Mouse (Mus musculus) hindbrain, postnatal 0 days (tissue): ENCODE data around the gene Frmd4b. TPM values are rescaled to one million over a fixed set of nuclear protein-coding genes. Genes with fewer than 3 reads are reported as not detected.

ENCODE experiments used
- ATAC-seq: fragments of 200-750 bp; cut with Nextera tagmentation; 2 replicates; pipeline ENCODE4 v1.8.0; 2017; ENCODE audit warnings: mild to moderate bottlenecking, moderate TSS enrichment, moderate library complexity
- DNase-seq: peaks from one replicate; pipeline ENCODE4 v3.0.0-alpha.2; 2015; ENCODE audit warnings: low spot score
- H3K27ac ChIP-seq: fragments of 300-500 bp; sonication (generic); 2 replicates; pipeline ENCODE4 v1.5.1; 2014; ENCODE audit warnings: mild to moderate bottlenecking
- H3K27me3 ChIP-seq: fragments of 300-500 bp; sonication (generic); 2 replicates; pipeline ENCODE4 v1.6.1; 2014; ENCODE audit warnings: low read length, mixed read lengths; ENCODE audit not compliant: insufficient read depth
- H3K36me3 ChIP-seq: fragments of 300-500 bp; sonication (generic); 2 replicates; pipeline ENCODE4 v1.6.1; 2014; ENCODE audit warnings: low read length, mixed read lengths; ENCODE audit not compliant: insufficient read depth
- H3K4me1 ChIP-seq: fragments of 300-500 bp; sonication (generic); 2 replicates; pipeline ENCODE4 v1.6.1; 2014; ENCODE audit warnings: antibody characterized with exemption, low read length, mixed read lengths; ENCODE audit not compliant: insufficient read depth
- H3K4me2 ChIP-seq: fragments of 300-500 bp; sonication (generic); 2 replicates; pipeline ENCODE4 v1.6.1; 2014; ENCODE audit warnings: low read depth, mild to moderate bottlenecking, low read length, moderate library complexity, mixed read lengths
- H3K4me3 ChIP-seq: fragments of 300-500 bp; sonication (generic); 2 replicates; pipeline ENCODE4 v1.5.1; 2014; ENCODE audit warnings: low read length
- H3K9ac ChIP-seq: fragments of 300-500 bp; sonication (generic); replicated peaks from 2 replicates; pipeline ENCODE4 v1.6.1; 2014; ENCODE audit warnings: mild to moderate bottlenecking, low read length, moderate library complexity, mixed read lengths
- H3K9me3 ChIP-seq: fragments of 300-500 bp; sonication (generic); 2 replicates; pipeline ENCODE4 v1.6.1; 2016; ENCODE audit warnings: low read length, mixed read lengths
- CTCF ChIP-seq: IDR thresholded peaks from 2 replicates; pipeline ENCODE4 v1.5.1; 2016; ENCODE audit warnings: antibody characterized with exemption, control low read depth, low read depth
- WGBS: fragments of 180-500 bp; shearing (Covaris S2); extraction: QIAGEN DNeasy Blood & Tissue Kit; methylation state at CpG from one replicate; pipeline ENCODE4 v1.1.7; 2014; 5-methylcytosine and 5-hydroxymethylcytosine counted together
- polyA plus RNA-seq: library from polyadenylated mRNA; unstranded; fragments of >200 nt; fragmentation: Nextera tagmentation; extraction: Ambion mirVana; gene quantifications from 2 replicates; pipeline ENCODE4 v1.2.1, GENCODE M21; 2015
- total RNA-seq: library from RNA; depleted of rRNA; stranded (reverse); fragments of >200 nt; gene quantifications from 2 replicates; pipeline ENCODE4 v1.2.3, GENCODE M21; 2014

The Frmd4b gene
- total and polyA plus RNA-seq, 2 experiments from 2014 or later, result 12.6 to 20.2 TPM

DNA sequence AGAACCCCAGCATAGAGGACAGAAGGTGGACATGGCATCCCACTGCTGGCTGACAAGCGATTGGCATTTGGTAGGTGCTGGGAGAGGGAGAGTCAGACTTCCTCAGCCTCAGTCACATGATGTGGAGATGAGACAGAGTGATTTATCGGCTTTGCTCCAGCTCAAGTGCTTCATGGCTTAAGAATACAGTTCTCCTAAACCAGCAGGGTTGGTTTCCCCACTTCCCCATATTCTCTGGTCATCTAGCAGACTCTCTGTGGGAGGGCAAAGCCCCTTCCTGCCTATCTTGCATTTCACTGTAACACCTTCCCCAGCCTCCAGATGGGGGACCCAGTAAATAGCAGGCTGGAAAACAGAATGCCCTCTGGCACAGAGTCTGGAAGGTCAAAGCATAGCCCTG is 160.1 kb downstream of the Frmd4b start:
- TF ChIP-seq CTCF, result no peak
- Histone ChIP-seq H3K4me2 (0 out of 2 replicates have a peak overlapping the region, but pooled peaks have one; percentile 23), H3K9ac (no peak overlapping the region), H3K4me3 (no peak overlapping the region), H3K4me1 (0 out of 2 replicates have a peak, but pooled peaks cover 9% of the 10 kb centered on the region), H3K27ac (peak overlapping the region; percentile 16; the same call in 1 of the 2 replicates), H3K27me3 (no peaks in the 10 kb centered on the region), H3K36me3 (no peaks in the 10 kb centered on the region), H3K9me3 (no peaks in the 10 kb centered on the region)
- ATAC-seq, result no peak
- 42% methylated on average over 2 of the region's 2 CpGs for WGBS
- no peak for DNase-seq

DNA sequence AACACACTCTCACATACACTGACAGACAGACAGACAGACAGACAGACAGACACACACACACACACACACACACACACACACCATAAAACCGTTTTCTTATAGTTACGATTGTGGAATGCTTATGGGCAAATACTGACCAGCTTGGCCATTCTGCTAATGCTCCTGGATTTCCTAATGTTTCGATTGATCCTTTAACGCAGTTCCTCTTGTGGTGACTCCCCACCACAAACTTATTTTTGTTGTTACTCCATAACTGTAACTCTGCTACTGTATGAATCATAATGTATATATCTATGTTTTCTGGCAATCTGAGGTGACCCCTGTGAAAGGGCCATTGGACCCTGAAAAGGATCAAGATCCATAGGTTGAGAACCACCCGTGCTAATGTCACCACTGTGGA is 165.1 kb downstream of the Frmd4b start:
- H3K4me1 ChIP-seq, result no peaks in the 10 kb centered on the region
- no peak for TF ChIP-seq CTCF
- DNase-seq (no peak), ATAC-seq (no peak)
- H3K9ac ChIP-seq, result no peak overlapping the region
- no peak overlapping the region for H3K27ac ChIP-seq
- H3K27me3 ChIP-seq, result no peaks in the 10 kb centered on the region
- H3K4me3 ChIP-seq, result no peak overlapping the region
- no peaks in the 10 kb centered on the region for H3K9me3 ChIP-seq
- H3K4me2 ChIP-seq, result no peak overlapping the region
- WGBS, result 93% methylated on average over 5 of the region's 5 CpGs
- no peaks in the 10 kb centered on the region for H3K36me3 ChIP-seq

DNA sequence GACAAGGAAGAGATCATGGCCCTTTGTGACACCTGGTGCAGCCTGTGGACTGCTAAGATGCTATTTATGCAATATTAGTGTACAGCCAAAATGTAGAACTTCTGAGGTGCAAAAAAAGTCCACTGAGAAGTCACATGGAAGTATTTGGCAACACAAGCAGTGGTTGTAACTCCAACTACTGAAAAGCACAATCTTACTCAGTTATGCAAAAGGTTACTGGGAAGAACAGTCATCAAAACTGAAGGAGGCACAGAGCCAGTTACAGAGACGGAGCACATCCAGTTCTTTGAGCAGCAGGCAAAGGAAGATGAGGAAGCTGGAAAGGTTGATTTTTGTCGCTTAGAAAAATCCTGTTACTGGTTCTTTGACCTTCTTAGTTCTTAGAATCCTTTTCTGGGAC is 167.5 kb downstream of the Frmd4b start:
- Histone ChIP-seq H3K4me1 (no peaks in the 10 kb centered on the region), H3K4me3 (no peak overlapping the region), H3K36me3 (no peaks in the 10 kb centered on the region), H3K27ac (no peak overlapping the region), H3K9ac (no peak overlapping the region), H3K27me3 (no peaks in the 10 kb centered on the region), H3K4me2 (no peak overlapping the region), H3K9me3 (no peaks in the 10 kb centered on the region)
- no peak for TF ChIP-seq CTCF
- WGBS, result 83% methylated on average over 2 of the region's 2 CpGs
- DNase-seq (no peak), ATAC-seq (no peak)

DNA sequence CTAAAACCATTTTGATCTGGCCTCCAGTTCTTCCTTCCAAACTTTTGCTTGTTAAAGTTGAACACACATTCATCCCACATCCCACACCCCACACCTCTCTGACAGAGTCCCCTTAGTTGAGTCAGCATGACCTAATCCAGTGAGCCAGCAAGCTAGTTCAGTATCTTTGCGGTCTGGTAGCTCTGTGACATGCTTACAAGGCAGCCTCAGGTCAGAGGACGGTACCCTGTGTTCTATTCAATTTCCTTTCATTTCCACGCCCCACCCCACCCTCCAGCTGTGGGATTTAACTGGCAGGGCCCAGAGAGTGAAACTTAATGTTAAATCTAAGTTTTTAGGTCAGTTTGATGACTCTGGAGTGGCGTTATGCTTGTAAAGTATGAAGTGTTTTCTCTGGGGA is 170.3 kb downstream of the Frmd4b start:
- no peak for TF ChIP-seq CTCF
- Histone ChIP-seq H3K4me2 (no peak overlapping the region), H3K27ac (no peak overlapping the region), H3K27me3 (no peaks in the 10 kb centered on the region), H3K9me3 (no peaks in the 10 kb centered on the region), H3K4me1 (no peaks in the 10 kb centered on the region), H3K9ac (no peak overlapping the region), H3K36me3 (no peaks in the 10 kb centered on the region), H3K4me3 (no peak overlapping the region)
- no peak for DNase-seq
- 63% methylated on average over 4 of the region's 4 CpGs for WGBS
- no peak for ATAC-seq

DNA sequence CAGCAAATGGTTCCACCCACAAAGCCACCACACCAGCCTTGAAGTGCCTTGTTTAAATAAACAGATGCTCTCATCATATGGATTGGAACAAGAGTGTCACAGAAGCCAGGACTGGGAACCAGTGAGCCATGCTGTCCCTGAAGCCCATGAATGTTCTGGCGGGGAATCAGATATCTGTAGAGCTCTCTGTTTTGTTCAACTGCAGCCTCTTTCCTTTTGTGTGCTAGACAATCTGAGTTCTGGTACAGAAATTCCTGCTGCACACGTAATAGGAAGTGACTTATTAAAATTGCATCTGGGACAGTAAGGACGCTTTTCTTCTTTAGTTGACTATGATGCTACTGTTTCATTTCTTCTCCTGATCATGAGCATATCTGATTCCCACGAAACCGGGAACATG is 173.2 kb downstream of the Frmd4b start:
- no peak for ATAC-seq
- no peaks in the 10 kb centered on the region for H3K36me3 ChIP-seq
- H3K9me3 ChIP-seq, result no peaks in the 10 kb centered on the region
- H3K27ac ChIP-seq, result no peak overlapping the region
- no peak for TF ChIP-seq CTCF
- 82% methylated on average over 5 of the region's 5 CpGs for WGBS
- no peak overlapping the region for H3K9ac ChIP-seq
- H3K27me3 ChIP-seq, result no peaks in the 10 kb centered on the region
- H3K4me3 ChIP-seq, result no peak overlapping the region
- H3K4me2 ChIP-seq, result no peak overlapping the region
- DNase-seq, result no peak
- H3K4me1 ChIP-seq, result no peaks in the 10 kb centered on the region

DNA sequence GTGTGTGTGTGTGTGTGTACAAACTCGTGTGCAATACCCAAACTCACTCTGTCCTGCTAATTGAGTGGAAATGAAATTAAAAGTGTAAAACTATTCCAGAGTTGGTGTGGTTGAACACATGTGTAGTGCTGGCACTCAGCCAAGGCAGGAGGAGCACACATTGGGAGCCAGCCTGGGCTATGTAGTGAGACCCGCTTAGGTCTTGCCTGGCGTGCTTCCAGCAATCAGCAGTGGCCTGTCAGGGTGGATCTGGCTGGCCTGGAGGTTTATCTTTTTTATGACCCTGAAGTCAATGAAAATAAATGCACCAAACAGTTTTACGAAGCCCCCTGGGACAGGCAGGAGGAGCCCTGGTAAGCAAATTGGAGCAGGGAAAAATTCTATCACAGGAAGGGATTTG is 173.8 kb downstream of the Frmd4b start:
- no peak overlapping the region for H3K9ac ChIP-seq
- no peak overlapping the region for H3K27ac ChIP-seq
- no peak overlapping the region for H3K4me3 ChIP-seq
- no peaks in the 10 kb centered on the region for H3K27me3 ChIP-seq
- WGBS, result 57% methylated on average over 4 of the region's 4 CpGs
- H3K4me1 ChIP-seq, result no peaks in the 10 kb centered on the region
- ATAC-seq (no peak), DNase-seq (peak; percentile 29)
- no peaks in the 10 kb centered on the region for H3K36me3 ChIP-seq
- no peaks in the 10 kb centered on the region for H3K9me3 ChIP-seq
- no peak for TF ChIP-seq CTCF
- no peak overlapping the region for H3K4me2 ChIP-seq

DNA sequence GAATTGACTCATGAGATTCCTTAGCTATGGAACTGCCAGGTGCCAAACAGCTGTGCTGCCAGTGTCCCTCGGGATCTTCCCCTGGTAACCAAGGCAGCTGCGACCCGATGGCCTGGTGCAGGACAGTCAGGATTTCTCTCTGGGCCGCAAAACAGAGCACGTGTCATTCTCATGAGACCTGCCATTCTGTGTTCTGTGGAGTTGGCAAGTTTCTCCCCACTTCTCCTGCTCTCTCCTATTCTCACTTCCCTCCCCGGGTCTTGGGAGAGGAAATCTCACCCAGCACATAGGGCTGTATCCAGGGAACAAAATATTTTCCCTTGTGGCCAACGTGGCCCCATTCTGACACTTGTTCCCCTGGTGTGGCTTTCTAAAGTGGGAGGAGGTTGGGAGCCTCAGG is 176.0 kb downstream of the Frmd4b start:
- Histone ChIP-seq H3K27me3 (no peaks in the 10 kb centered on the region), H3K4me3 (no peak overlapping the region), H3K4me2 (no peak overlapping the region), H3K4me1 (no peaks in the 10 kb centered on the region), H3K9ac (no peak overlapping the region), H3K36me3 (no peaks in the 10 kb centered on the region), H3K9me3 (no peaks in the 10 kb centered on the region), H3K27ac (no peak overlapping the region)
- 60% methylated on average over 7 of the region's 7 CpGs for WGBS
- ATAC-seq (no peak), DNase-seq (no peak)
- no peak for TF ChIP-seq CTCF
